ENCODE assay signal across 9 mouse cellular contexts in genomic region chr3:66398214-66399150, GRCm38 (mm10).
DNase-seq lines count a peak whose midpoint lies in the region; ATAC-seq and TF ChIP-seq lines count a peak whose summit lies in the region.
"Had no signal": no experiment of that assay in that cellular context is flagged by ENCODE, and none has a peak within 500 bp of the region (broad histone marks: within the 10 kb centered on the region; RNA-seq: fewer than 3 reads in every experiment).

No protein-coding gene starts in this region.

- ATAC-seq in forebrain, embryonic 15.5 days (replicated peaks), result peak; percentile 84
- no peak for ATAC-seq in forebrain, embryonic 11.5 days (replicated peaks; ENCODE audit: low FRiP score)

- no peaks in the 10 kb centered on the region for H3K27me3 ChIP-seq in forebrain, embryonic 15.5 days
- H3K27me3 ChIP-seq in forebrain, embryonic 11.5 days (ENCODE audit: control insufficient read depth, insufficient read depth, low read length), result no peaks in the 10 kb centered on the region
- H3K27me3 ChIP-seq in thymus, adult 2 months (ENCODE audit: control insufficient read depth, insufficient read depth, low read length), result no peaks in the 10 kb centered on the region
- no peaks in the 10 kb centered on the region for H3K27me3 ChIP-seq in kidney, adult 2 months (replicated peaks; ENCODE audit: control insufficient read depth, insufficient read depth, low read length)
- H3K27me3 ChIP-seq: lung, embryonic 15.5 days had no signal

- 34% methylated on average over 12 of the region's 12 CpGs for WGBS in forebrain, embryonic 15.5 days
- 68% methylated on average over 12 of the region's 12 CpGs for WGBS in forebrain, embryonic 11.5 days
- 81% methylated on average over 12 of the region's 12 CpGs for WGBS in thymus, adult 2 months
- WGBS in kidney, adult 2 months, result 67% methylated on average over 12 of the region's 12 CpGs

- no peak for TF ChIP-seq POLR2A in thymus, adult 2 months (IDR thresholded peaks at IDR 0.05; ENCODE audit: control insufficient read depth, extremely low read depth, insufficient read depth, low read length, poor library complexity)
- TF ChIP-seq POLR2A in kidney, adult 2 months (IDR thresholded peaks at IDR 0.05; ENCODE audit: low read depth, low read length), result no peak

- H3K4me2 ChIP-seq in forebrain, embryonic 15.5 days (replicated peaks), result no peak overlapping the region
- no peak overlapping the region for H3K4me2 ChIP-seq in forebrain, embryonic 11.5 days (ENCODE audit: low read depth, low read length, severe bottlenecking)
- H3K4me2 ChIP-seq: lung, embryonic 15.5 days had no signal

- no peaks in the 10 kb centered on the region for H3K9me3 ChIP-seq in forebrain, embryonic 15.5 days
- H3K9me3 ChIP-seq in forebrain, embryonic 11.5 days (ENCODE audit: control insufficient read depth, low read length), result no peaks in the 10 kb centered on the region
- H3K9me3 ChIP-seq: lung, embryonic 15.5 days had no signal

- H3K36me3 ChIP-seq in forebrain, embryonic 15.5 days, result no peaks in the 10 kb centered on the region
- H3K36me3 ChIP-seq in forebrain, embryonic 11.5 days (ENCODE audit: control insufficient read depth, insufficient read depth, low read length), result no peaks in the 10 kb centered on the region
- no peaks in the 10 kb centered on the region for H3K36me3 ChIP-seq in thymus, adult 2 months (ENCODE audit: control insufficient read depth, insufficient read depth, low read length)
- H3K36me3 ChIP-seq in kidney, adult 2 months (ENCODE audit: control insufficient read depth, insufficient read depth, low read length), result no peaks in the 10 kb centered on the region
- H3K36me3 ChIP-seq: lung, embryonic 15.5 days had no signal

- no peak overlapping the region for H3K4me3 ChIP-seq in forebrain, embryonic 15.5 days
- no peak overlapping the region for H3K4me3 ChIP-seq in forebrain, embryonic 11.5 days (ENCODE audit: low read depth, low read length)
- H3K4me3 ChIP-seq in thymus, adult 2 months (ENCODE audit: control insufficient read depth, insufficient read depth, low read length), result no peak overlapping the region
- no peak overlapping the region for H3K4me3 ChIP-seq in layer of hippocampus, adult 2 months
- H3K4me3 ChIP-seq in kidney, adult 2 months (ENCODE audit: insufficient read depth, low read depth, low read length), result no peak overlapping the region
- H3K4me3 ChIP-seq: lung, embryonic 15.5 days had no signal

- no peak for TF ChIP-seq CTCF in thymus, adult 2 months (IDR thresholded peaks at IDR 0.05; ENCODE audit: borderline replicate concordance, control insufficient read depth, extremely low read depth, insufficient read depth, low read length, poor library complexity)
- TF ChIP-seq CTCF in layer of hippocampus, adult 2 months (conservative IDR thresholded peaks at IDR 0.05), result peak; percentile 72
- no peak for TF ChIP-seq CTCF in kidney, adult 2 months (conservative IDR thresholded peaks at IDR 0.05; ENCODE audit: insufficient read depth, insufficient read length, low read depth, low read length)

- H3K9ac ChIP-seq in forebrain, embryonic 15.5 days (replicated peaks), result no peak overlapping the region
- no peak overlapping the region for H3K9ac ChIP-seq in forebrain, embryonic 11.5 days (ENCODE audit: low read length)
- H3K9ac ChIP-seq: lung, embryonic 15.5 days had no signal

- peak overlapping the region; percentile 93 for H3K27ac ChIP-seq in forebrain, embryonic 15.5 days (replicated peaks)
- no peak overlapping the region for H3K27ac ChIP-seq in forebrain, embryonic 11.5 days (ENCODE audit: low read depth, low read length)
- H3K27ac ChIP-seq in thymus, adult 2 months (ENCODE audit: control insufficient read depth, insufficient read depth, low read length), result no peak overlapping the region
- no peak overlapping the region for H3K27ac ChIP-seq in layer of hippocampus, adult 2 months
- no peak overlapping the region for H3K27ac ChIP-seq in kidney, adult 2 months (ENCODE audit: insufficient read depth, low read depth, low read length)
- H3K27ac ChIP-seq: lung, embryonic 15.5 days had no signal

- DNase-seq in forebrain, embryonic 11.5 days (ENCODE audit: low spot score), result no peak
- DNase-seq in thymus, postnatal 4 days, result peak; percentile 21
- no peak for DNase-seq in thymus, adult 2 months
- peak; percentile 50 to 59 for DNase-seq in layer of hippocampus, adult 2 months (ENCODE audit: low spot score in 2 of 2)
- peak; percentile 36 for DNase-seq in telencephalon, adult 2 months (ENCODE audit: low read depth, low spot score)
- no peak for DNase-seq in adrenal gland, postnatal 25 days
- no peak for DNase-seq in kidney, adult 2 months

- peaks cover 10% of the 10 kb centered on the region; the same call in 1 of the 2 replicates for H3K4me1 ChIP-seq in forebrain, embryonic 15.5 days
- H3K4me1 ChIP-seq in forebrain, embryonic 11.5 days (replicated peaks; ENCODE audit: control insufficient read depth, insufficient read depth, low read length), result no peaks in the 10 kb centered on the region
- no peaks in the 10 kb centered on the region for H3K4me1 ChIP-seq in thymus, adult 2 months (replicated peaks; ENCODE audit: control insufficient read depth, insufficient read depth, low read length)
- no peaks in the 10 kb centered on the region for H3K4me1 ChIP-seq in kidney, adult 2 months (ENCODE audit: control insufficient read depth, insufficient read depth, low read length)

Comparison
In these comparisons a context has a peak if more than half of its experiments do, and no peak if none do; other contexts are left out.
1. DNase-seq: peak in thymus, postnatal 4 days (single experiment), layer of hippocampus, adult 2 months (2 of 2) and telencephalon, adult 2 months (single experiment); none in forebrain, embryonic 11.5 days (single experiment), thymus, adult 2 months (single experiment), adrenal gland, postnatal 25 days (single experiment) and kidney, adult 2 months (single experiment).